Mouse (Mus musculus): ENCODE results near the gene Cabp1. TPM values are rescaled to one million over a fixed set of nuclear protein-coding genes. Genes with fewer than 3 reads are reported as not detected.
A peak's percentile ranks its signal among the peaks of the same experiment; 100 is the strongest.

The Cabp1 gene
- total RNA-seq, 1 experiment from 2014 or later, result not detected

DNA sequence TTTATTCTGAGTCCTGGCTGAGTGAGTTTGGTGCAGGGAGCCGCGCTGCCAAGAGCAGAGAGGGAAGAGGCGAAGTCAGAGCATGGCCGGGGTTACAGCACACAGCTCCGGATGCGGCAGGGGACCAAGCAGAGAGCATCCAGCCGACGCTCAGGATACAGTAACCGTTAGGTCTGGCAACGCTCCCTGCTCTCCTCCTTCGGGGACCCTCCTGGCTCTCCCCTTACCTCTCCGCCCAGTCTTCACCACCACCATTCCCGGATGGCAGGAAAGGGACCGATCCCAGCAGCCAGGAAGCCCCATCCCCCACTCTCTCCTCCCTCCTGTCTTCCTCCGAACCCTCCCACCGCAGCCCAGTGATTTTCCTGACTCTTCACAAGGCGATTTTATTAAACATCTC is 20.7 kb upstream of the Cabp1 start:
- 0 out of 4 replicates have a peak, but pooled peaks of 1 of the 2 experiments have one; percentile 32 for ATAC-seq (replicated peaks in 1 of 2; ENCODE audit: insufficient read depth in 1 of 2, low FRiP score in 2 of 2, low TSS enrichment in 1 of 2, low read depth in 1 of 2, poor library complexity in 2 of 2, severe bottlenecking in 2 of 2)

DNA sequence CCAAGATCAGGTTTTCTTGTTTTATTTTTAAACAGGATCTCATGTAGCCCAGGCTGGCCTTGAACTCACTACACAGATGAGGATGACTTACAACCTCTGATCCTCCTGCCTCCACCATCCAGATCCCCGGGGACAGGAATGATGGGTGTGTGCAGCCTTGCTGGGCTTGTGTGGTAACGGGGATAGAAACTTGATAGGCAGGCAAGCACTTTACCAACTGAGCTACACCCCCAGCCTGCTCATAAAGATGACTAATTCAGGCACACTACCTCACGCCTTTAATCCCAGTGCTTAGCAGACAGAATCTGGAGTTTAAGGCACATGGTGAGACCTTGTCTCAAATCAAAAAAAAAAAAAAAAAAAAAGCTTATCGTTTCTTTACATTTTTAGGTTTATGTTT is 18.7 kb upstream of the Cabp1 start:
- no peak for ATAC-seq (replicated peaks in 1 of 2; ENCODE audit: insufficient read depth in 1 of 2, low FRiP score in 2 of 2, low TSS enrichment in 1 of 2, low read depth in 1 of 2, poor library complexity in 2 of 2, severe bottlenecking in 2 of 2)

DNA sequence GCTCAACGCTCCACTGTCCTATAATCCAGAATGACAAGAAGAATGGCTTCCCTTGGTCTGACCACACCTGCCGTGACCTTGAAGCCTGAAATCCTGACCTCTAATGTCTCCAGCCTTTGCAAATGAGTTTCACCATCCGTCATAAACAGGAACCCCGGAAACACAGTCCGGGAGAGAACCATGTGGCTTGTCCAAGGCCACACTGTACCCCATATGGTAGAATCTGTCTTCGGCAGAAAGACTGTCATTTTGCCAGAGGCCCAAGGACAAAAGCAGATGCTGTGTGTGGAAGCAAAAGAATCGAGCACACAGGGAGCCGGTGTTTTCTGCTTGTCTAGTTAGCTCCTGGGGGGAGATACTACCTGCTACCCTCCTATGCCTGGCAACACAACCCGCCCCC is 18.3 kb upstream of the Cabp1 start:
- ATAC-seq (replicated peaks in 1 of 2; ENCODE audit: insufficient read depth in 1 of 2, low FRiP score in 2 of 2, low TSS enrichment in 1 of 2, low read depth in 1 of 2, poor library complexity in 2 of 2, severe bottlenecking in 2 of 2), result no peak

DNA sequence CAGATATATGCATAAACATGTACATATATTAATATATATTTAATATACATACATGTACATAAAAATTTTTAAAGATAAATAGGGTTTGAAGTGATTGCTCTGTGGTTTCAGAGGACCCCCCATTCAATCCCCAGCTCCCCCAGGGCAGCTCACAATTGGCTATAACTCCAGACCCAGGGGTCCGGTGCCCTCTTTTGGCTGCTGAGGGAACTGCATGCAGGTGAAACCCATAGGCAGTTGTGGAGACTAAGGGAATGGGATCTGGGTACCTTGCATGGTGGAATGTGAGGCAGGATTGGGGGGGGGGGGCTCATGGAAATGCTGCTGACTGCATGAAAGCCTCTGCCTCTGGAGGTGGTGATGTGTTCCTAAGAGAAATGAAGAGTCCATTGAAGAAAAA is 16.2 kb upstream of the Cabp1 start:
- no peak for ATAC-seq (replicated peaks in 1 of 2; ENCODE audit: insufficient read depth in 1 of 2, low FRiP score in 2 of 2, low TSS enrichment in 1 of 2, low read depth in 1 of 2, poor library complexity in 2 of 2, severe bottlenecking in 2 of 2)

DNA sequence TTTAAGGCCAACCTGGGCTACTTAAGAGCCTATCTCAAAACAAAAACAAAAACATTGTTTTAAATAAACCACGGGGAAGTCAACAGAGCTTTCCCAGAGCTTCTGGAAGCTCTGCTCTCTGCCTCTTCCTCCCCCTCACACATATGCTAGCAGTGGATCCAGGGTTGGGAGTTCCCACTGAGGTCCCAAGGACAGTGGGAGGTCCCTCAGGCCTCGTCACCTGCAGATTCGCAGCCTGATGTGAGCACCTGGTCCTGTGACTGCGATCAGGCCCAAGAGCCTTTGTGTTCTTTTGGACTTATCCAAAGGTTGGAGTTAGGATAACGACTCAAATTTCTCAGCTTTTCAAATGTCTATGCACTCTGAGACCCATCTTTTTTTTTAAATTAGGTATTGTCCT is 14.4 kb upstream of the Cabp1 start:
- ATAC-seq (replicated peaks in 1 of 2; ENCODE audit: insufficient read depth in 1 of 2, low FRiP score in 2 of 2, low TSS enrichment in 1 of 2, low read depth in 1 of 2, poor library complexity in 2 of 2, severe bottlenecking in 2 of 2), result no peak

DNA sequence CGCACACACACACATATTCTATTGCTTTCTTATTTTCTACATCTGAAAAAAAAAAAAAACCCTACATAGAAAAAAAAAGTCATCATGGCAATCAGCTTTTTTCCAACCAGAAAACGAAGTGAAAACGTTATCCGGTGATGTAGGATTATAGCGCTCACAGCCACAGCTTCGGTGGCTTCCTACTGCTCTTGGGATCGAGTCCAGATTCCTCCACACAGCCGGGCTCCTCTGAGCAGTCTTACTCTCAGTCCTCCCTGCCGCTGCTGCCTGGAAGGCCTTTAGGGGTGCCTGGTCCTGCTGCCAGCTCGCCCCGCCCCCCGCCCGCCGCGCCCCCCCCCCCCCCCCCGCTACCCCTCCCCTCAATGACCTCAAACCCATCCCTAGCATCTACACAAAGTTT is 13.7 kb upstream of the Cabp1 start:
- ATAC-seq (replicated peaks in 1 of 2; ENCODE audit: insufficient read depth in 1 of 2, low FRiP score in 2 of 2, low TSS enrichment in 1 of 2, low read depth in 1 of 2, poor library complexity in 2 of 2, severe bottlenecking in 2 of 2), result no peak

DNA sequence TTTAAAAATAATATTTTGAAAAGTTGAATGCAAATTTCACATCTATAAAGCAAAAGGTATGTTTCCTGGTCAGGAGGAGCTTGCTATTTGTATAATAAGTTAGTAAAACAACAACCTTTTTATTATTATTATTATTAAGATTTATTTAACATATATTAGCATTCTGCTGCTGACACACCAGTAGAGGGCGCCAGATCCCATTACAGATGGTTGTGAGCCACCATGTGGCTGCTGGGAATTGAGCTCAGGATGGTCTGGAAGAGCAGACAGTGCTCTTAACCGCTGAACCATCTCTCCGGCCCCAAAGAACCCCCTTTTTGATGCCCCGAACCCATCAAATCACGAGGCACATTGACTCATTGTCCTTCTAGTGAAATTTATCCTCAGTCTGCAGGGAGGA is 13.1 kb upstream of the Cabp1 start:
- ATAC-seq (replicated peaks in 1 of 2; ENCODE audit: insufficient read depth in 1 of 2, low FRiP score in 2 of 2, low TSS enrichment in 1 of 2, low read depth in 1 of 2, poor library complexity in 2 of 2, severe bottlenecking in 2 of 2), result no peak

DNA sequence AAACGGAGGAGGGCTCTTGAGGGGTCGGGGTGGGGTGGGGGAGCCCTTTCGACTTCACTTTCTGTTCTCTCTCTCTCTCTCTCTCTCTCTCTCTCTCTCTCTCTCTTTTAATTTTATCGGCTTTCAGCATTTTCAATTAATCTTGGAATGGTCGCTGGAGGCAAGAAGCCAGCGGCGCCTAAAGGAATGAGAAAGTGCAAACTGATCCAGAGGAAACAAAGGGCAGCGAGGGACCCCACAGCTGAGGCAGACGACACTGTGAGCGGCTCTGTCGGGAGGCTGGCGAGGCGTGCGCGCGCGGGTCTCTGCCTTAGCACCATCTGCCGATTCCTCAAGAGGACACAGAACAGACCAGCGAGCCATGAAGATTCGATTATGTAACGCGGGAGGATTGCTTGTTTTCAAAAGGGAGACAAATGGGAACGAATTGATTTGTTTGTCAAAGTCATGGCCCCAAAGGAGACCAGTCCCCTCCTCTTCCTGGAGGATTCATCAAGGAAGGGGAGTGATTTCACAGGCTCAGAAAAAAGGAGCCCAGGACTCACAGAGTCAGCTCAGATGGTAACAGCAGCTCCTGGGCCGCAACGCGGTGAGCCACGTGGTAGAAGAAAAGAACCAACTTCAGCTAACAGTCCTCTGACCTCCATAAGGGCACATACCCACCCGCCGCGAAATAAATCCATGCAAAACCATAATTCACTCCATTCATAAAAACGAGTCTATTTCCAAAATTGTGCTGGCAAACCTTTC is 10.6 kb upstream of the Cabp1 start:
- peak in 1 of 2 experiments; percentile 51; a peak in 2 of 4 replicates for ATAC-seq (replicated peaks in 1 of 2; ENCODE audit: insufficient read depth in 1 of 2, low FRiP score in 2 of 2, low TSS enrichment in 1 of 2, low read depth in 1 of 2, poor library complexity in 2 of 2, severe bottlenecking in 2 of 2)

DNA sequence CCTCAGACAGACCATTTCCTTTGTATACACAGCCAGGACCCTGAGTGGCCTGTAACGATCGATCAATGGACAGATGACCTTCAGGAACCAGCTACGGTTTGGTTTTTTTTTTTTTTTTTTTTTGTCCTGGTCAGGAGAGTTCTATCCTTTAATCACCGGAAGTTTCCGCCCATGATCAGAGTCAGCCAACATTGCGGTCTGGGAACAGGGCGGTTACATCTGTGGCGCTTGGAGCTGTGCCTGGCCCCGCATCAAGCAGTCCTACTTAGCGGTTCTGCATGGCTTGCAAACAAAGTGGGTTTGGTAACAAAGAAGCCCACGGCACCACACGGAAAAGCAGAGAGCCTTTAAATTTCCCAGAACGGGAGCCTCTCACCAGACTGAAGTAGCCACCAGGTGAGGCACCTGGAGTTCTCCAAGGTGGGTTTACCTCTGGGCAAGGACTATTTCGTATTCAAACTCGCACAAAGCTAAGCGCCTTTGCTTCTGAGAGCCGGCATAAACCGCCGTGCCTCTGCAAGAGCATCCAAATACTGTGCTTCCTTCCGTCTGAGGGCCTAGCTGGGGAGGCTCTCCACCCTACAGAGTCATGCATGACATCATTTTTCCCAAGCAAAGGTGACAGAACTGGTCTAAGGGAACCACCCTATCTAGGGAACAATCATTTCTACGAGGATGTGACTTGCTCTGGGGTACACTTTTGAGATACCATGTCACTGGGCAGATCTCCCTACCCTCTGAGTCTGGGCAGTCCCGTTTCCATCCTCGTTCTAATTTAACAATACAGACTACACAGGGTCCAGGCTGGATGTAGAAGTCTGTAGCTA is 9.8 kb upstream of the Cabp1 start:
- ATAC-seq (replicated peaks in 1 of 2; ENCODE audit: insufficient read depth in 1 of 2, low FRiP score in 2 of 2, low TSS enrichment in 1 of 2, low read depth in 1 of 2, poor library complexity in 2 of 2, severe bottlenecking in 2 of 2), result no peak; a peak in 1 of 4 replicates

DNA sequence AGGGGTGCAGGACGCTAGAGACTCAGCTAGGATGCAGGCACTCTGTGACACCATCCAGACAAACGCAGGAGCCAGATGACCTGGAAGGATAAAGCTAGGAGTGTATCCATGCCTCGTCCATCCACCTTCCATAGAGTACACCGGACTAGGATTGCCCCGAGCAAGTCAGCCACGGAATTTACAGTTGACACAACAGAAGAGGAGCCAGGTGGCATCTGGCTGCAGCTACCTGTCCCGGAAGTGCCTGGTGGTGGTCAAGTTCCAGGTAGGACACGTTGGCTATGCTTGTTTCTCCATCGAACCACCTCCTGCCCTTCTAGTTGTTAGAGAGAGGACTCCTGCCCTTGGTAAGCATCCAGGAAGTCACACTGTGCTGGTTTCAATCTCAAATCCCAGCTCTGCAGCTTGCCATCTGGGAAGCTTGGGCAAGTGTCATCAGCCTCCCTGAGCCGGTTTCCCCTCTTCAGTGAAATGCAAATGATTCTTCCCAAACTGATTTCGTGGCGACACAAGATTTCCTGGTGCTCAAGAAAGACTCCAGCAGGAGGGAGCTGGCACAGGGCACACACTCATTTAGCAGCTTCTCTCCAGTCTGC is 543 bp upstream of the Cabp1 start:
- no peak for ATAC-seq (replicated peaks in 1 of 2; ENCODE audit: insufficient read depth in 1 of 2, low FRiP score in 2 of 2, low TSS enrichment in 1 of 2, low read depth in 1 of 2, poor library complexity in 2 of 2, severe bottlenecking in 2 of 2)

DNA sequence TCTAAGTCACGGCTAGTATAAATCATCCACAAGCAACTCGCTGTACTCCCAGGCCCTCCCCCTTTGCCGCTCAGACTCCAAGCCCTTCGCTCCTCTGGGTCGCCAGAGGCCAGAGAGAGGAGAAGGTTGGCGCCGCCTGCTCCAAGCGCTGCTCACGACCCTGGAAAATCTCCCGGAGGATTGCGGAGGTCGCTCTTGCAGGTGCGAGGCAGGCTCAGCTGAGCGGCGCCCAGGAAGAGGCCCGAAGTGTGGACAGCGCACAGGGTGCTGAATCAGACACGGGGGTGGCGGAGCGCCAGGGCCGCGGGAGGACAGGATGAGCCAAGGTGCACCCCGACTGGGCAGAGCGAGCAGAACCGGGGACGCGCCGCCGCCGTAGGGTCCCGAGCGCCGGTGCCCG is 955 bp downstream of the Cabp1 start:
- ATAC-seq (replicated peaks in 1 of 2; ENCODE audit: insufficient read depth in 1 of 2, low FRiP score in 2 of 2, low TSS enrichment in 1 of 2, low read depth in 1 of 2, poor library complexity in 2 of 2, severe bottlenecking in 2 of 2), result no peak

DNA sequence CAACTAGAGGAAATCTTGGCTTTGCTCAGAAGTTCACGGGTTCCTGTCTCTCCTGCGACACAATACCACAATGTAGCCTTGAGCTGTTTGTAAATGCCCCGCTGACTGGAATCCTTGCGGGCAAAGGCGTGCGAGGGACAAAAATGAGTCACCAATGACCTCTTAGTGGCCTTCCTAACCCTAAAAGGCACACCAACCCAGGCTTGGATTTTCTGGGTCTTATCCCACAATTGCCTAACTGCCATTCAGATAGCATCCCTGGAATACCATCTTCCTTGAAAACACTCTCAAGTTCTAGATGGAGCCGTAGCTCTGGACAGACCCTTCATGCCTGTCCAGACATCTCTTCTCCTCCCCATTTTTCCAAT is 1.4 kb downstream of the Cabp1 start:
- ATAC-seq (replicated peaks in 1 of 2; ENCODE audit: insufficient read depth in 1 of 2, low FRiP score in 2 of 2, low TSS enrichment in 1 of 2, low read depth in 1 of 2, poor library complexity in 2 of 2, severe bottlenecking in 2 of 2), result no peak

DNA sequence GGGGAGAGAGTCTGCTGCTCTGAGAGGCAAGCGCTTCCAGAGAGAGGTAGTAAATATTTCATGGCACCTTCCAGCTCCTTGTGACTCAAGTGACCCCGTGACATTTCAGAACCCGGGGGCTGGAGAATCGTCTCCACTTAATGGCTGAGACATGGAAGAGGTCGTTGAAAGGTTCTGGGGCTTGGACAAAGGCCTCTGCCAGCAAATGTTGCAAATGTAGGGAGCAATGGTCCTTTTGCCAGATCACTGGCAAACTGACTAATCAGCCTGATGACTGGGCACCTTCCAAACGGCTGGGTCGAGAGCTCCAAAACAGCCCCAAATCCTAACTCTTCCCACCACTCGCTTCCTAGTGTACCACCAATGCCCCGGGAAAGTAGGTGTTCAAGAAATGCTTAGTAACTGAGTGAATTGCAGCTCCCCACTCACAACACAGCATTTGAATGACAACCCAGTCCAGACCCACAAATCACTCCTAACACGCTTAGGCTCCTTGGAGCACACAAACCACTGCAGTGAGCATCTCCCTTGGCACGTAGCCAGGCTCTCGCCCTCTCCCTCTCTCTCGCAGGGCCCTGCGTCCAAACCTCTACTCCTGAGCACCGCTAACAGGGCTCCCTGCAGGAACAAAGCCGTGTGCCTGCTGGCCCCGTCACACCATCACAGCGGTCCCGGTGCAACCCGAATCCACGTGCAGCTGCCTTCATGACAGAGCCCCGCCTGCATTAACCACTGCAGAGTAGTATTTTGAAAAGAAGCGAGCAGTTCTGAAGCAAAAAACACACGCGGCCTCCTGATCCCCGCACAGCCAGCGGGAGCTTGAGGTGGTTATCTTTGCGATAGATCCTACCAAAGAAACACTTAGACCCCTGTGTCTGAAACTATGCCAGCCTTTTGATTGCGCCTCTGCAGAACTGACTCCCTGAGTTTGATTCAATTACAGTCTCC is 2.0 kb downstream of the Cabp1 start:
- no peak for ATAC-seq (replicated peaks in 1 of 2; ENCODE audit: insufficient read depth in 1 of 2, low FRiP score in 2 of 2, low TSS enrichment in 1 of 2, low read depth in 1 of 2, poor library complexity in 2 of 2, severe bottlenecking in 2 of 2)

DNA sequence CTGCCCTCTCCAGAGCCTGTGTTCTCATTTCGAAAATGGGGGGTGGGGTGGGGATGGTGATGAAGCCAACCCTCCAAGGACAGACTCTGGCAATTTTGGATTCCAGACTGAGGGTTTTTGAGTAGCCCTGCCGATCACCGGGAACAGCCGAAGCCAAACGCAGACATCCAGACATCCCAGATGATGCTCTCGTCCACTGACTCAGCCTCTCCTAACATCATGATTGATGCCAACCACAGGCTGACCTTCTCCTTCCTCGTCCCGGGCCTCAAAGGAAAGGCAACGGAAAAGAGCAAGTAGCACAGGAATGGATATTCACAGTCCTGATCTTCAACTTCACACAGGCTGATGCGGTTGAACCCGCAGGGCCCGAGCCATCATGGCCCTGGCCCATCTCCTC is 4.1 kb downstream of the Cabp1 start:
- ATAC-seq (replicated peaks in 1 of 2; ENCODE audit: insufficient read depth in 1 of 2, low FRiP score in 2 of 2, low TSS enrichment in 1 of 2, low read depth in 1 of 2, poor library complexity in 2 of 2, severe bottlenecking in 2 of 2), result no peak

DNA sequence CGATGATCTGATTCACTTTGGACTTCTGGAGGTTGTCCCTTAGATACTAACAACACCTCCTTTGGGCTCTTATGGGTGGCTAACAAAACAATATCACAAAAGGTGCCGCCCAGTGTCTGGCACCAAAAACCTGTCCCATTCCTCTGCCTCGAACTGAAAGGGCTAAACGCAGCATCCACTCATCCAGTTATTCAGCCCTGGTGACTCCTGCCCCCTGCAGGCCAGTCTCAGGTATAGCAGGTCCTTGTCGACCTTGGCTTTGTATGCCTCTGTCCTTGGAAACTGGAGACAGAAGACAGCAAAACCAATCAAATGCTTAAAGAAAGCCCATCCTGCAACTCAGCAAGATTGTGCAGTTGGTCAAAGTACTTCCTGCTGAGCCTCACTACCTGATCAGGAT is 5.4 kb downstream of the Cabp1 start:
- ATAC-seq (replicated peaks in 1 of 2; ENCODE audit: insufficient read depth in 1 of 2, low FRiP score in 2 of 2, low TSS enrichment in 1 of 2, low read depth in 1 of 2, poor library complexity in 2 of 2, severe bottlenecking in 2 of 2), result no peak

DNA sequence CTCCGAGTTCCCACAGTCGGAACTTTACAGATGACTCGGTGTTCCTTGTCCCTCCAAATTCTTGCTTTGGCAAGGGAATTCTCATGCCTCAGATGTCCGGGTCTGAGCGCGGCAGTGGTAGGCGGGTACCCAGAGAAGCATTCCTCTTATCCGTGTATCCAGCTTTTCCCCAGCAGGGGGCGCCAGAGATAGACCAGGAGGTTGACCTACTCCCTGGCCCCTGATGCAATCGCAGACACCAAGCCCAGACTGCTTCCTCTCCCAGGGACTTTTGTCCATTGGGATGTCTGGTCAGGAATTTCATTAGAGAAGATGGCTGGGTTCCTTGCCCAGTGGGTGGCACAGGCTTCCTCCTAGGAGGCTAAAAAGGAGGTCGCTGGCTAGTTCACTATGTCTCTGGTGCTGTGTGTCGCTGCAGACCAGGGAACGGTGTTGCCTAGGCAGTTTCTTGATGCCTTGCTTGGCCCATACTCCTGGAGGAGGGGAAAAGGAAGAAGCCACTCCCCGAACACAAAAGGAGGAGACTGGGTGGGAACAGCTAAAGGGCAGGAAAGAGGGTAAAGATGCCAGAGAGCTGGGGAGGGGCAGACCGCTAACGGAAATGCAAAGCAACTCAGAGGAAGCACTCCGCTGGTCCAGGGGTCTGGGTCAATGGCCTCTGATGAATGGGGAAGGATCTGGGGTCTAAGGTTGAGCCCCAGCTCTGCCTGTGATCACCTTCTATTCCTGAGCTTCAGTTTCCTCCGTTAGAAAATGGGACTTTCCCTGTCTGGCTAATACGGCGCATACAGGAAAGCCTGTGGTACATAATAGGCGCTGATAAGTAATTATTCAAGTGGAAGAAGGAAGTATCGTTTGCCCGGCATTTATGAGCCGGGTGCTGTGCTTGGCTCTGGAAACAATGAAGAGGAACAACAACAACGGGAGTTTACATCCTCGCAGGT is 6.7 kb downstream of the Cabp1 start:
- peak; percentile 56 to 68 for ATAC-seq (replicated peaks in 1 of 2; ENCODE audit: insufficient read depth in 1 of 2, low FRiP score in 2 of 2, low TSS enrichment in 1 of 2, low read depth in 1 of 2, poor library complexity in 2 of 2, severe bottlenecking in 2 of 2)
